Mouse (Mus musculus): Measurements from ENCODE around the gene Noc2l.

DNA sequence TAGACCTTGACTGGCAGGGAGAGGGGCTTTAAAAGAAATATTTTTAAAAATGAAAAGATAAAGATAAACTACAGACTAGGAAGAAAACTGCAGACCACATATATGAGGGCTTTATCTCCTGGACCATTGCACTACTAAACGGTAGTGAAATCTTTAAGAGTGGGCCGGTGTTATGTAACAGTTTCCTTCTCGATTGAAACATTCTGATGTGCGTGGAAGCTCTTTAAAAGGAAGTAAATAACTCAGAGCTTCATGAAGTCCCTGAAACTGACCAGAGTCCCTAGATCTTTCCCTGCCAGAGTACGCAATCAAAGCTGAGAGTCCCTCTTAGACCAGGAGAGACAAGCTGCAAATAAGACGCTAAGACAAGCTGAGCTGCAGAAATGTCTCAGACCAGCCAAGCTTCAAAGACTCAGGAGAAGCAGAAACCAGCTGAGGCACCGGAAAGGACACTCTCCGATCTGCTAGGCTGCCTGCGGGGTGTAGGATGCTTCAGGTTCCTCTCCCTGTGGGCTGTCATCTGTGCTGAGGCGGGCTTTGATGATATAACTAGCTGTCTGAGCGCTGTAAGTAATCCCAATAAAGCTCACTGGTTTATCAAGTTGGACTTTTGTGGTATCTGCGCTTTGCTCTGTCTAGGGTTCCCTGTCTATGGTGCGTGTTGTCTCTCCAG is 25.7 kb upstream of the Noc2l start:
- TF ChIP-seq CTCF (IDR thresholded peaks at IDR 0.05; ENCODE audit: extremely low read depth, insufficient read depth, insufficient read length, insufficient replicate concordance) (no peak), POLR2A (IDR thresholded peaks at IDR 0.05; ENCODE audit: low read depth, low read length) (no peak)

Measured in spleen, adult 2 months (tissue).